Mouse (Mus musculus) heart, adult 2 months (tissue): ENCODE measurements around the gene Lipt1. TPM values are rescaled to one million over a fixed set of nuclear protein-coding genes. Genes with fewer than 3 reads are reported as not detected.

Experiments
- DNase-seq, 2 experiments: peaks; one replicate each; pipeline ENCODE4 v3.0.0; 2021
- H3K27ac ChIP-seq: fragments of 200-600 bp; 2 replicates; pipeline ENCODE4 v1.8.1; 2022
- H3K27me3 ChIP-seq: fragments of 200-500 bp; 2 replicates; pipeline ENCODE4 v1.6.1; 2012; ENCODE audit warnings: mild to moderate bottlenecking, low read length, inconsistent platforms, mixed read lengths; ENCODE audit not compliant: control insufficient read depth, insufficient read depth
- H3K36me3 ChIP-seq: fragments of 200-500 bp; 2 replicates; pipeline ENCODE4 v1.6.1; 2012; ENCODE audit warnings: low read length, inconsistent platforms; ENCODE audit not compliant: control insufficient read depth, insufficient read depth
- H3K4me1 ChIP-seq: fragments of 200-500 bp; 2 replicates; pipeline ENCODE4 v1.6.1; 2011; ENCODE audit warnings: low read length; ENCODE audit not compliant: control insufficient read depth, insufficient read depth
- H3K4me3 ChIP-seq: fragments of 200-600 bp; 2 replicates; pipeline ENCODE4 v1.8.1; 2022
- H3K79me2 ChIP-seq: fragments of 200-500 bp; replicated peaks from 2 replicates; pipeline ENCODE4 v1.6.1; 2012; ENCODE audit warnings: mild to moderate bottlenecking, inconsistent platforms, low read length, moderate library complexity, mixed read lengths; ENCODE audit not compliant: control insufficient read depth, insufficient read depth
- H3K9ac ChIP-seq: fragments of 200-500 bp; 2 replicates; pipeline ENCODE4 v1.6.1; 2012; ENCODE audit warnings: low read depth, mild to moderate bottlenecking, control low read depth, inconsistent platforms, low read length, mixed read lengths
- EP300 ChIP-seq: fragments of 200-500 bp; IDR thresholded peaks from 2 replicates; pipeline ENCODE4 v1.6.1; 2011; ENCODE audit warnings: low read depth, low read length, control low read depth; ENCODE audit not compliant: insufficient read depth
- POLR2A ChIP-seq: fragments of 200-500 bp; IDR thresholded peaks from 2 replicates; pipeline ENCODE4 v1.6.1; 2011; ENCODE audit warnings: mild to moderate bottlenecking, low read depth, low read length, control low read depth; ENCODE audit not compliant: insufficient read depth
- WGBS: fragments of 180-500 bp; shearing (Covaris S2); methylation state at CpG from one replicate; pipeline ENCODE4 v1.1.7; 2018; 5-methylcytosine and 5-hydroxymethylcytosine counted together
- intact Hi-C: fragments of 180-260 bp; cut with DNase I; formaldehyde crosslinking; loops from one replicate; pipeline ENCODE4 v1.15.1; 2025
- polyA plus RNA-seq: library from polyadenylated mRNA; depleted of rRNA; stranded (reverse); fragments of >200 nt; gene quantifications from 2 replicates; pipeline ENCODE4 v1.2.3, GENCODE M21; 2012; rRNA removed
- total RNA-seq, 2 experiments: library from RNA; stranded (reverse); gene quantifications; 2 replicates each; pipeline ENCODE4 v1.2.3; 2021

Lipt1 gene
- total and polyA plus RNA-seq, 3 experiments, result 6.8 to 13.2 (median 11.6) TPM

GRCm38 (mm10) chr1:37922536-37922935 lies 51.0 kb downstream of the Lipt1 start:
- DNase-seq, result no peak
- no peak overlapping the region for H3K27ac ChIP-seq
- H3K36me3 ChIP-seq, result no peaks in the 10 kb centered on the region
- H3K4me1 ChIP-seq, result no peaks in the 10 kb centered on the region
- no peak overlapping the region for H3K4me3 ChIP-seq
- TF ChIP-seq POLR2A (no peak), EP300 (no peak)
- WGBS, result 37% methylated on average over 8 of the region's 8 CpGs
- H3K9ac ChIP-seq, result no peak overlapping the region
- H3K79me2 ChIP-seq, result no peaks in the 10 kb centered on the region
- intact Hi-C loops, result no loop called here
- H3K27me3 ChIP-seq, result no peaks in the 10 kb centered on the region

Other genes starting within 250 kb of the Lipt1 start
- under 1 TPM; 0.55 to 0.60 TPM for gene 2010300C02Rik, start 151.7 kb upstream of the Lipt1 start, total RNA-seq
- 0.91 and 1.1 TPM in 2 replicates for gene 2010300C02Rik, start 151.7 kb upstream of the Lipt1 start, polyA plus RNA-seq
- gene Tsga10, start 5.3 kb upstream of the Lipt1 start, total RNA-seq, result 1 to 10 TPM; 3.7 to 4.1 TPM
- 0.80 and 1.6 TPM in 2 replicates for gene Tsga10, start 5.3 kb upstream of the Lipt1 start, polyA plus RNA-seq
- gene Mitd1, start 18.7 kb downstream of the Lipt1 start, total RNA-seq, result 1 to 10 TPM; 3.3 to 3.5 TPM
- 2.3 and 4.5 TPM in 2 replicates for gene Mitd1, start 18.7 kb downstream of the Lipt1 start, polyA plus RNA-seq
- 100 to 1,000 TPM; 374 to 447 TPM for gene Mrpl30, start 18.7 kb downstream of the Lipt1 start, total RNA-seq
- 130 and 191 TPM in 2 replicates for gene Mrpl30, start 18.7 kb downstream of the Lipt1 start, polyA plus RNA-seq
- gene Lyg2, start 44.8 kb downstream of the Lipt1 start, total RNA-seq, result not detected
- gene Lyg2, start 44.8 kb downstream of the Lipt1 start, polyA plus RNA-seq, result not detected in 2 replicates
- gene Lyg1, start 86.0 kb downstream of the Lipt1 start, total RNA-seq, result not detected
- gene Lyg1, start 86.0 kb downstream of the Lipt1 start, polyA plus RNA-seq, result not detected in 2 replicates
- 10 to 100 TPM; 52.6 to 53.7 TPM for gene Txndc9, start 126.2 kb downstream of the Lipt1 start, total RNA-seq
- 7.7 and 16.7 TPM in 2 replicates for gene Txndc9, start 126.2 kb downstream of the Lipt1 start, polyA plus RNA-seq
- 10 to 100 TPM; 47.6 to 54.0 TPM for gene Eif5b, start 126.3 kb downstream of the Lipt1 start, total RNA-seq
- gene Eif5b, start 126.3 kb downstream of the Lipt1 start, polyA plus RNA-seq, result 8.6 and 20.0 TPM in 2 replicates